ENCODE assay signal across 11 mouse cellular contexts in the genomic region with DNA sequence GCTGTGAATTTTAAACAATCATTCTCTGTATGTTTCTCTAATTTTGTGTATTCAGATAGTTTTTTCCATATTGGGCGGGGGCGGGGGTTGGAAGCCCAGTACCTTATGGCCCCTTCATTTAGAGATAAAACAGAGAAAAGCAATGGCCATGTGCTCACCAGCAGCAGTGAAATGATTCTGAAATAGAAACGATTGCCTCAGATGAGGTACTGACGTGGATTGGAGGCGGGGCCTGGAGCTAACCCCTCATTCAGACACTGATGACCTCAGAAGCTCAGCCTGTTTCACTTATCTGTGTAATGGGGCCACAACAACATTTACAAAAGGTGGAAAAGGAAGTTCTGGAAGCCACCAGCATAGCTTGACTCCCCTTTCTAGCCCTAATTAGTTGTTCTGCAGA.
DNase-seq lines count a peak whose midpoint lies in the region; ATAC-seq lines count a peak whose summit lies in the region.
"Had no signal": no experiment of that assay in that cellular context is flagged by ENCODE, and none has a peak within 500 bp of the region (broad histone marks: within the 10 kb centered on the region; RNA-seq: fewer than 3 reads in every experiment).

No protein-coding gene starts in this region.

- H3K4me2 ChIP-seq in embryonic facial prominence, embryonic 13.5 days = no peak overlapping the region; the same call in 1 of the 2 replicates
- no peak overlapping the region for H3K4me2 ChIP-seq in hindbrain, embryonic 14.5 days (replicated peaks)
- peak overlapping the region; percentile 45 for H3K4me2 ChIP-seq in neural tube, embryonic 12.5 days (replicated peaks)
- H3K4me2 ChIP-seq: liver, embryonic 11.5 days had no signal

- H3K36me3 ChIP-seq in embryonic facial prominence, embryonic 13.5 days = no peaks in the 10 kb centered on the region
- H3K36me3 ChIP-seq in hindbrain, embryonic 14.5 days (replicated peaks; ENCODE audit: control insufficient read depth, insufficient read depth) = no peaks in the 10 kb centered on the region
- no peaks in the 10 kb centered on the region for H3K36me3 ChIP-seq in neural tube, embryonic 12.5 days

- no peak overlapping the region for H3K4me3 ChIP-seq in embryonic facial prominence, embryonic 13.5 days
- no peak overlapping the region for H3K4me3 ChIP-seq in hindbrain, embryonic 14.5 days (replicated peaks; ENCODE audit: low read length)
- no peak overlapping the region for H3K4me3 ChIP-seq in neural tube, embryonic 12.5 days

- peak; percentile 18; the same call in 1 of the 2 replicates for ATAC-seq in frontal cortex, adult (ENCODE audit: low TSS enrichment)
- ATAC-seq in embryonic facial prominence, embryonic 13.5 days (ENCODE audit: insufficient number of reproducible peaks, insufficient read depth, low FRiP score, low TSS enrichment, low read depth) = no peak
- ATAC-seq in hindbrain, embryonic 14.5 days (ENCODE audit: low FRiP score) = peak; percentile 24; the same call in 1 of the 2 replicates
- peak; percentile 57 for ATAC-seq in neural tube, embryonic 12.5 days (ENCODE audit: low FRiP score, low read depth)

- H3K4me1 ChIP-seq in embryonic facial prominence, embryonic 13.5 days = peaks cover 36% of the 10 kb centered on the region
- H3K4me1 ChIP-seq in hindbrain, embryonic 14.5 days (replicated peaks; ENCODE audit: control insufficient read depth, insufficient read depth, low read length) = peaks cover 13% of the 10 kb centered on the region; the same call in 1 of the 2 replicates
- peaks cover 41% of the 10 kb centered on the region for H3K4me1 ChIP-seq in neural tube, embryonic 12.5 days

- peaks cover 23% of the 10 kb centered on the region for H3K27me3 ChIP-seq in embryonic facial prominence, embryonic 13.5 days
- peaks cover 20% of the 10 kb centered on the region; the same call in 1 of the 2 replicates for H3K27me3 ChIP-seq in hindbrain, embryonic 14.5 days (ENCODE audit: control insufficient read depth, insufficient read depth, low read length)
- no peaks in the 10 kb centered on the region for H3K27me3 ChIP-seq in neural tube, embryonic 12.5 days (replicated peaks)

- H3K9me3 ChIP-seq in embryonic facial prominence, embryonic 13.5 days = no peaks in the 10 kb centered on the region
- no peaks in the 10 kb centered on the region for H3K9me3 ChIP-seq in hindbrain, embryonic 14.5 days (ENCODE audit: control insufficient read depth, low read length)
- no peaks in the 10 kb centered on the region for H3K9me3 ChIP-seq in neural tube, embryonic 12.5 days

- peak overlapping the region; percentile 29; the same call in 1 of the 2 replicates for H3K27ac ChIP-seq in embryonic facial prominence, embryonic 13.5 days
- H3K27ac ChIP-seq in hindbrain, embryonic 14.5 days = peak overlapping the region; percentile 26
- H3K27ac ChIP-seq in neural tube, embryonic 12.5 days = no peak overlapping the region

- H3K9ac ChIP-seq in embryonic facial prominence, embryonic 13.5 days = no peak overlapping the region
- no peak overlapping the region; the same call in 1 of the 2 replicates for H3K9ac ChIP-seq in hindbrain, embryonic 14.5 days
- no peak overlapping the region for H3K9ac ChIP-seq in neural tube, embryonic 12.5 days

- no peak for DNase-seq in frontal cortex, postnatal 25 days (ENCODE audit: low spot score in 2 of 2)
- DNase-seq in hindbrain, embryonic 14.5 days (ENCODE audit: low spot score) = no peak
- no peak for DNase-seq in adrenal gland, adult (ENCODE audit: inconsistent age in 2 of 2, low spot score in 1 of 2)
- no peak for DNase-seq in thymus, postnatal 4 days
- no peak for DNase-seq in thymus, postnatal 14 days
- DNase-seq: adrenal gland, postnatal 36 days; lung, postnatal 4 days had no signal

- 26% methylated on average over 5 of the region's 5 CpGs for WGBS in embryonic facial prominence, embryonic 13.5 days
- WGBS in hindbrain, embryonic 14.5 days = 7% methylated on average over 5 of the region's 5 CpGs
- 10% methylated on average over 5 of the region's 5 CpGs for WGBS in neural tube, embryonic 12.5 days
